Mouse (Mus musculus): ENCODE measurements at regions not wholly inside any gene's neighbourhood (a gene's known extent, or its start where the extent isn't known, plus 50 kb on each side); places are given as distances from the start of the nearest gene placed in this dataset.

GRCm38 (mm10) chr7:117755830-117756229 is 360.2 kb downstream of the Rps15a start:
- 79% methylated on average over 5 of the region's 5 CpGs for WGBS
- TF ChIP-seq POLR2A (IDR thresholded peaks at IDR 0.05; ENCODE audit: borderline replicate concordance, insufficient read depth, low read length) = no peak
- TF ChIP-seq CTCF (IDR thresholded peaks at IDR 0.05; ENCODE audit: borderline replicate concordance, insufficient read depth, low read depth, low read length) = no peak
- no peak for DNase-seq
- no peaks in the 10 kb centered on the region for H3K27me3 ChIP-seq (ENCODE audit: control insufficient read depth, insufficient read depth, low read length)
- no peak overlapping the region for H3K4me3 ChIP-seq (replicated peaks; ENCODE audit: insufficient read depth, low read depth, low read length)
- no peak overlapping the region for H3K27ac ChIP-seq (ENCODE audit: insufficient read depth, low read length)
- H3K4me1 ChIP-seq (ENCODE audit: control insufficient read depth, insufficient read depth, low read length) = no peaks in the 10 kb centered on the region; the same call in none of the 2 replicates

- H3K27me3 ChIP-seq (ENCODE audit: control insufficient read depth, insufficient read depth, low read length) = no peaks in the 10 kb centered on the region
- no peaks in the 10 kb centered on the region; the same call in none of the 2 replicates for H3K4me1 ChIP-seq (ENCODE audit: control insufficient read depth, insufficient read depth, low read length)
- peak; percentile 32 to 51 for DNase-seq
- no peak overlapping the region for H3K27ac ChIP-seq (ENCODE audit: insufficient read depth, low read length)
- WGBS = 18% methylated on average over 5 of the region's 5 CpGs
- TF ChIP-seq CTCF (IDR thresholded peaks at IDR 0.05; ENCODE audit: borderline replicate concordance, insufficient read depth, low read depth, low read length) (no peak), POLR2A (IDR thresholded peaks at IDR 0.05; ENCODE audit: borderline replicate concordance, insufficient read depth, low read length) (no peak)
- no peak overlapping the region for H3K4me3 ChIP-seq (replicated peaks; ENCODE audit: insufficient read depth, low read depth, low read length)
Measured at GRCm38 (mm10) chr7:117753296-117753695, 362.7 kb downstream of the Rps15a start.

- Histone ChIP-seq H3K27me3 (ENCODE audit: control insufficient read depth, insufficient read depth, low read length) (no peaks in the 10 kb centered on the region), H3K4me3 (replicated peaks; ENCODE audit: insufficient read depth, low read depth, low read length) (no peak overlapping the region), H3K4me1 (ENCODE audit: control insufficient read depth, insufficient read depth, low read length) (no peaks in the 10 kb centered on the region; the same call in none of the 2 replicates), H3K27ac (ENCODE audit: insufficient read depth, low read length) (no peak overlapping the region)
- no peak for TF ChIP-seq POLR2A (IDR thresholded peaks at IDR 0.05; ENCODE audit: borderline replicate concordance, insufficient read depth, low read length)
- no peak for TF ChIP-seq CTCF (IDR thresholded peaks at IDR 0.05; ENCODE audit: borderline replicate concordance, insufficient read depth, low read depth, low read length)
- 59% methylated on average over 12 of the region's 12 CpGs for WGBS
- no peak for DNase-seq
Measured at GRCm38 (mm10) chr7:117752302-117753185, 363.4 kb downstream of the Rps15a start.

GRCm38 (mm10) chr7:117747991-117748390 is 367.2 kb downstream of the Xylt1 start:
- TF ChIP-seq POLR2A (IDR thresholded peaks at IDR 0.05; ENCODE audit: borderline replicate concordance, insufficient read depth, low read length) = no peak
- no peak for TF ChIP-seq CTCF (IDR thresholded peaks at IDR 0.05; ENCODE audit: borderline replicate concordance, insufficient read depth, low read depth, low read length)
- Histone ChIP-seq H3K27me3 (ENCODE audit: control insufficient read depth, insufficient read depth, low read length) (no peaks in the 10 kb centered on the region), H3K4me3 (replicated peaks; ENCODE audit: insufficient read depth, low read depth, low read length) (no peak overlapping the region), H3K4me1 (ENCODE audit: control insufficient read depth, insufficient read depth, low read length) (no peaks in the 10 kb centered on the region; the same call in 1 of the 2 replicates), H3K27ac (ENCODE audit: insufficient read depth, low read length) (no peak overlapping the region)
- no peak for DNase-seq
- 80% methylated on average over 4 of the region's 4 CpGs for WGBS

GRCm38 (mm10) chr7:117746393-117746792 is 365.6 kb downstream of the Xylt1 start:
- Histone ChIP-seq H3K27ac (ENCODE audit: insufficient read depth, low read length) (no peak overlapping the region), H3K4me1 (ENCODE audit: control insufficient read depth, insufficient read depth, low read length) (no peaks in the 10 kb centered on the region), H3K4me3 (replicated peaks; ENCODE audit: insufficient read depth, low read depth, low read length) (no peak overlapping the region), H3K27me3 (ENCODE audit: control insufficient read depth, insufficient read depth, low read length) (no peaks in the 10 kb centered on the region)
- TF ChIP-seq CTCF (IDR thresholded peaks at IDR 0.05; ENCODE audit: borderline replicate concordance, insufficient read depth, low read depth, low read length) (no peak), POLR2A (IDR thresholded peaks at IDR 0.05; ENCODE audit: borderline replicate concordance, insufficient read depth, low read length) (no peak)
- DNase-seq = no peak
- WGBS = 93% methylated on average over 4 of the region's 4 CpGs

- Histone ChIP-seq H3K27ac (ENCODE audit: insufficient read depth, low read length) (no peak overlapping the region), H3K27me3 (ENCODE audit: control insufficient read depth, insufficient read depth, low read length) (no peaks in the 10 kb centered on the region), H3K4me3 (replicated peaks; ENCODE audit: insufficient read depth, low read depth, low read length) (no peak overlapping the region), H3K4me1 (ENCODE audit: control insufficient read depth, insufficient read depth, low read length) (peaks cover 3% of the 10 kb centered on the region)
- TF ChIP-seq CTCF (IDR thresholded peaks at IDR 0.05; ENCODE audit: borderline replicate concordance, insufficient read depth, low read depth, low read length) (no peak), POLR2A (IDR thresholded peaks at IDR 0.05; ENCODE audit: borderline replicate concordance, insufficient read depth, low read length) (no peak)
- WGBS = 8% methylated on average over 6 of the region's 6 CpGs
- DNase-seq = peak in 1 of 2 experiments; percentile 33
Measured at GRCm38 (mm10) chr7:117739706-117740105, 358.9 kb downstream of the Xylt1 start.

- Histone ChIP-seq H3K27me3 (ENCODE audit: control insufficient read depth, insufficient read depth, low read length) (no peaks in the 10 kb centered on the region), H3K4me3 (replicated peaks; ENCODE audit: insufficient read depth, low read depth, low read length) (no peak overlapping the region), H3K27ac (ENCODE audit: insufficient read depth, low read length) (no peak overlapping the region), H3K4me1 (ENCODE audit: control insufficient read depth, insufficient read depth, low read length) (peaks cover 3% of the 10 kb centered on the region)
- TF ChIP-seq CTCF (IDR thresholded peaks at IDR 0.05; ENCODE audit: borderline replicate concordance, insufficient read depth, low read depth, low read length) (no peak), POLR2A (IDR thresholded peaks at IDR 0.05; ENCODE audit: borderline replicate concordance, insufficient read depth, low read length) (no peak)
- WGBS = 81% methylated on average over 3 of the region's 3 CpGs
- DNase-seq = no peak
Measured at GRCm38 (mm10) chr7:117735699-117736020, 354.9 kb downstream of the Xylt1 start.
